ENCODE assay signal across 17 mouse cellular contexts in genomic region chr3:149247626-149247987, GRCm38 (mm10).
A peak's percentile ranks its signal among the peaks of the same experiment; 100 is the strongest.
DNase-seq lines count a peak whose midpoint lies in the region; ATAC-seq lines count a peak whose summit lies in the region.
"Had no signal": no experiment of that assay in that cellular context is flagged by ENCODE, and none has a peak within 500 bp of the region (broad histone marks: within the 10 kb centered on the region; RNA-seq: fewer than 3 reads in every experiment).

No protein-coding gene starts in this region.

- 66% methylated on average over 6 of the region's 6 CpGs for WGBS in forebrain, embryonic 11.5 days
- 87% methylated on average over 6 of the region's 6 CpGs for WGBS in forebrain, embryonic 10.5 days
- 61% methylated on average over 6 of the region's 6 CpGs for WGBS in midbrain, embryonic 13.5 days
- WGBS in midbrain, embryonic 10.5 days = 85% methylated on average over 6 of the region's 6 CpGs
- 39% methylated on average over 6 of the region's 6 CpGs for WGBS in hindbrain, embryonic 16.5 days
- WGBS in neural tube, embryonic 15.5 days = 27% methylated on average over 6 of the region's 6 CpGs
- 61% methylated on average over 6 of the region's 6 CpGs for WGBS in kidney, embryonic 15.5 days

- no peaks in the 10 kb centered on the region for H3K36me3 ChIP-seq in forebrain, embryonic 11.5 days (ENCODE audit: control insufficient read depth, insufficient read depth, low read length)
- H3K36me3 ChIP-seq in forebrain, embryonic 10.5 days (replicated peaks) = no peaks in the 10 kb centered on the region
- no peaks in the 10 kb centered on the region for H3K36me3 ChIP-seq in midbrain, embryonic 13.5 days
- no peaks in the 10 kb centered on the region for H3K36me3 ChIP-seq in midbrain, embryonic 10.5 days
- H3K36me3 ChIP-seq in hindbrain, embryonic 16.5 days (ENCODE audit: control insufficient read depth, insufficient read depth, low read length) = no peaks in the 10 kb centered on the region
- no peaks in the 10 kb centered on the region for H3K36me3 ChIP-seq in neural tube, embryonic 15.5 days
- H3K36me3 ChIP-seq in kidney, embryonic 15.5 days = no peaks in the 10 kb centered on the region
- H3K36me3 ChIP-seq: heart, embryonic 15.5 days had no signal

- H3K4me2 ChIP-seq in forebrain, embryonic 11.5 days (ENCODE audit: low read depth, low read length, severe bottlenecking) = no peak overlapping the region
- no peak overlapping the region; the same call in 1 of the 2 replicates for H3K4me2 ChIP-seq in midbrain, embryonic 13.5 days (replicated peaks)
- peak overlapping the region; percentile 10; the same call in 1 of the 2 replicates for H3K4me2 ChIP-seq in hindbrain, embryonic 16.5 days (ENCODE audit: low read length)
- peak overlapping the region; percentile 38 for H3K4me2 ChIP-seq in neural tube, embryonic 15.5 days
- H3K4me2 ChIP-seq in kidney, embryonic 15.5 days = no peak overlapping the region
- H3K4me2 ChIP-seq: heart, embryonic 15.5 days had no signal

- H3K9me3 ChIP-seq in forebrain, embryonic 11.5 days (ENCODE audit: control insufficient read depth, low read length) = no peaks in the 10 kb centered on the region
- no peaks in the 10 kb centered on the region for H3K9me3 ChIP-seq in forebrain, embryonic 10.5 days
- H3K9me3 ChIP-seq in midbrain, embryonic 13.5 days = no peaks in the 10 kb centered on the region
- H3K9me3 ChIP-seq in midbrain, embryonic 10.5 days (replicated peaks) = no peaks in the 10 kb centered on the region
- no peaks in the 10 kb centered on the region for H3K9me3 ChIP-seq in hindbrain, embryonic 16.5 days (ENCODE audit: control insufficient read depth, low read length)
- H3K9me3 ChIP-seq in neural tube, embryonic 15.5 days (replicated peaks) = no peaks in the 10 kb centered on the region
- H3K9me3 ChIP-seq in kidney, embryonic 15.5 days (replicated peaks) = no peaks in the 10 kb centered on the region
- H3K9me3 ChIP-seq: heart, embryonic 15.5 days had no signal

- DNase-seq in forebrain, embryonic 11.5 days (ENCODE audit: low spot score) = no peak
- DNase-seq in forebrain, embryonic 10.5 days (ENCODE audit: extremely low spot score, low spot score) = no peak
- no peak for DNase-seq in midbrain, embryonic 10.5 days (ENCODE audit: low spot score)
- DNase-seq in spleen, postnatal 14 days (ENCODE audit: low spot score in 2 of 2) = no peak
- DNase-seq: adrenal gland, postnatal 10 days; cerebellum, adult 2 months; heart, adult 18-20 months; retina, postnatal 1 day; spleen, adult 18-20 months had no signal

- H3K27ac ChIP-seq in forebrain, embryonic 11.5 days (ENCODE audit: low read depth, low read length) = no peak overlapping the region
- H3K27ac ChIP-seq in forebrain, embryonic 10.5 days = no peak overlapping the region
- H3K27ac ChIP-seq in midbrain, embryonic 13.5 days = no peak overlapping the region
- no peak overlapping the region for H3K27ac ChIP-seq in midbrain, embryonic 10.5 days (replicated peaks)
- no peak overlapping the region for H3K27ac ChIP-seq in hindbrain, embryonic 16.5 days (ENCODE audit: low read depth, low read length)
- peak overlapping the region; percentile 43; the same call in 1 of the 2 replicates for H3K27ac ChIP-seq in neural tube, embryonic 15.5 days (replicated peaks)
- no peak overlapping the region for H3K27ac ChIP-seq in kidney, embryonic 15.5 days
- H3K27ac ChIP-seq: heart, embryonic 15.5 days; layer of hippocampus, adult 2 months had no signal

- no peak overlapping the region for H3K4me3 ChIP-seq in forebrain, embryonic 11.5 days (ENCODE audit: low read depth, low read length)
- H3K4me3 ChIP-seq in forebrain, embryonic 10.5 days = no peak overlapping the region
- no peak overlapping the region for H3K4me3 ChIP-seq in midbrain, embryonic 13.5 days (replicated peaks)
- no peak overlapping the region for H3K4me3 ChIP-seq in midbrain, embryonic 10.5 days
- H3K4me3 ChIP-seq in hindbrain, embryonic 16.5 days (ENCODE audit: low read length) = peak overlapping the region; percentile 15; the same call in 1 of the 2 replicates
- H3K4me3 ChIP-seq in neural tube, embryonic 15.5 days (replicated peaks) = no peak overlapping the region
- H3K4me3 ChIP-seq in kidney, embryonic 15.5 days (replicated peaks) = no peak overlapping the region
- H3K4me3 ChIP-seq: heart, embryonic 15.5 days; layer of hippocampus, adult 2 months had no signal

- no peak overlapping the region for H3K9ac ChIP-seq in forebrain, embryonic 11.5 days (ENCODE audit: low read length)
- H3K9ac ChIP-seq in midbrain, embryonic 13.5 days (replicated peaks) = no peak overlapping the region
- no peak overlapping the region for H3K9ac ChIP-seq in hindbrain, embryonic 16.5 days (ENCODE audit: low read depth, low read length)
- H3K9ac ChIP-seq in neural tube, embryonic 15.5 days (replicated peaks) = no peak overlapping the region
- no peak overlapping the region for H3K9ac ChIP-seq in kidney, embryonic 15.5 days
- H3K9ac ChIP-seq: heart, embryonic 15.5 days had no signal

- no peaks in the 10 kb centered on the region; the same call in 1 of the 2 replicates for H3K27me3 ChIP-seq in forebrain, embryonic 11.5 days (ENCODE audit: control insufficient read depth, insufficient read depth, low read length)
- H3K27me3 ChIP-seq in forebrain, embryonic 10.5 days (ENCODE audit: poor library complexity, severe bottlenecking) = peaks cover 42% of the 10 kb centered on the region
- H3K27me3 ChIP-seq in midbrain, embryonic 13.5 days = 0 out of 2 replicates have a peak, but pooled peaks cover 2% of the 10 kb centered on the region
- H3K27me3 ChIP-seq in midbrain, embryonic 10.5 days (ENCODE audit: low read depth, poor library complexity, severe bottlenecking) = peaks cover 3% of the 10 kb centered on the region; the same call in 1 of the 2 replicates
- no peaks in the 10 kb centered on the region for H3K27me3 ChIP-seq in hindbrain, embryonic 16.5 days (replicated peaks; ENCODE audit: control insufficient read depth, insufficient read depth, low read length)
- H3K27me3 ChIP-seq in neural tube, embryonic 15.5 days (replicated peaks) = no peaks in the 10 kb centered on the region
- no peaks in the 10 kb centered on the region for H3K27me3 ChIP-seq in kidney, embryonic 15.5 days
- H3K27me3 ChIP-seq: CH12.LX; heart, embryonic 15.5 days had no signal

- ATAC-seq in forebrain, embryonic 11.5 days (replicated peaks; ENCODE audit: low FRiP score) = peak; percentile 40; the same call in 1 of the 2 replicates
- peak; percentile 56; the same call in 1 of the 2 replicates for ATAC-seq in midbrain, embryonic 13.5 days
- ATAC-seq in hindbrain, embryonic 16.5 days = peak; percentile 17; the same call in 1 of the 2 replicates
- ATAC-seq in neural tube, embryonic 15.5 days (ENCODE audit: low FRiP score) = peak; percentile 69; the same call in 1 of the 2 replicates
- ATAC-seq in kidney, embryonic 15.5 days (replicated peaks; ENCODE audit: low FRiP score) = no peak
- ATAC-seq: lung, postnatal 0 days had no signal

- H3K4me1 ChIP-seq in forebrain, embryonic 11.5 days (replicated peaks; ENCODE audit: control insufficient read depth, insufficient read depth, low read length) = peaks cover 3% of the 10 kb centered on the region
- H3K4me1 ChIP-seq in forebrain, embryonic 10.5 days = peaks cover 36% of the 10 kb centered on the region
- peaks cover 10% of the 10 kb centered on the region; the same call in 1 of the 2 replicates for H3K4me1 ChIP-seq in midbrain, embryonic 13.5 days (replicated peaks)
- peaks cover 23% of the 10 kb centered on the region for H3K4me1 ChIP-seq in midbrain, embryonic 10.5 days
- H3K4me1 ChIP-seq in hindbrain, embryonic 16.5 days (ENCODE audit: control insufficient read depth, insufficient read depth, low read depth, low read length) = no peaks in the 10 kb centered on the region; the same call in 1 of the 2 replicates
- peaks cover 15% of the 10 kb centered on the region; the same call in 1 of the 2 replicates for H3K4me1 ChIP-seq in neural tube, embryonic 15.5 days
- 0 out of 2 replicates have a peak, but pooled peaks cover 4% of the 10 kb centered on the region for H3K4me1 ChIP-seq in kidney, embryonic 15.5 days

Comparison
In these comparisons a context has a peak if more than half of its experiments do, and no peak if none do; other contexts are left out.
1. H3K4me2 ChIP-seq: peak in hindbrain, embryonic 16.5 days (single experiment) and neural tube, embryonic 15.5 days (single experiment); none in forebrain, embryonic 11.5 days (single experiment), midbrain, embryonic 13.5 days (single experiment) and kidney, embryonic 15.5 days (single experiment).